Mouse (Mus musculus) cerebellum, adult 2 months (tissue): ENCODE data around the gene Cgas.

Source experiments
- CTCF ChIP-seq: fragments of 200-500 bp; IDR thresholded peaks from 2 replicates; pipeline ENCODE4 v1.5.1; 2011; ENCODE audit warnings: low read depth, mild to moderate bottlenecking, control low read depth, low read length, moderate library complexity, borderline replicate concordance; ENCODE audit not compliant: insufficient read depth
- POLR2A ChIP-seq: fragments of 200-500 bp; IDR thresholded peaks from 2 replicates; pipeline ENCODE4 v1.6.1; 2011; ENCODE audit warnings: low read length, control low read depth, borderline replicate concordance; ENCODE audit not compliant: insufficient read depth

DNA sequence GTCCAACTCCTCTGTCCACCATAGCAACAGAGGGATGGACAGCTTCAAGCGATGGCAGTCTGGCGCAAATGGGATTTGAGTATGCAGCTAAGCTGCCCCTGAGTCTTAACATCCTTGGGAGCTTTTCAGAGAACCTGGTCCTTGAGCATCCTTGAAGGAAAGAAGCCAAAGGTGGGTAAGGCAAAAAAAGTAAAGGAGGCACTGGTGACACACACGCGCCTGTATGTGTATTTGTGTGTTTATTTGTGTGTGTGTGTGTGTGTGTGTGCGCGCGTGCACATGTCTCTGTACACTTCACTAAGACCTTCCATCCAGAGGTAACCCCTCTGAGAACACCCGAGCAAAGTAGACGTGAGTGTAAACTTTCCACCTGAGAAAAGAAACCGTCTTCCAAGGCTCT is 49.3 kb downstream of the Cgas start:
- TF ChIP-seq CTCF (no peak), POLR2A (no peak)
